Mouse (Mus musculus) embryonic facial prominence, embryonic 14.5 days (tissue): ENCODE results near the gene Esrra. TPM values are rescaled to one million over a fixed set of nuclear protein-coding genes. Genes with fewer than 3 reads are reported as not detected.

Experiments
- ATAC-seq: fragments of 200-750 bp; cut with Nextera tagmentation; 2 replicates; pipeline ENCODE4 v1.8.0; 2017; ENCODE audit warnings: low read depth, moderate number of reproducible peaks, moderate TSS enrichment
- DNase-seq: peaks from one replicate; pipeline ENCODE4 v3.0.0-alpha.2; 2015; ENCODE audit warnings: low spot score
- H3K27ac ChIP-seq: fragments of 300-500 bp; sonication (generic); replicated peaks from 2 replicates; pipeline ENCODE4 v1.5.1; 2014; ENCODE audit warnings: low read depth, mild to moderate bottlenecking, low read length, moderate library complexity
- H3K27me3 ChIP-seq: fragments of 300-500 bp; sonication (generic); replicated peaks from 2 replicates; pipeline ENCODE4 v1.6.1; 2014; ENCODE audit warnings: low read length; ENCODE audit not compliant: control insufficient read depth, insufficient read depth
- H3K36me3 ChIP-seq: fragments of 300-500 bp; sonication (generic); 2 replicates; pipeline ENCODE4 v1.6.1; 2014; ENCODE audit warnings: low read length, mixed read lengths; ENCODE audit not compliant: control insufficient read depth, insufficient read depth
- H3K4me1 ChIP-seq: fragments of 300-500 bp; sonication (generic); 2 replicates; pipeline ENCODE4 v1.6.1; 2014; ENCODE audit warnings: antibody characterized with exemption, low read length; ENCODE audit not compliant: control insufficient read depth, insufficient read depth
- H3K4me2 ChIP-seq: fragments of 300-500 bp; sonication (generic); 2 replicates; pipeline ENCODE4 v1.6.1; 2014; ENCODE audit warnings: low read depth, mild to moderate bottlenecking, low read length, moderate library complexity, mixed read lengths
- H3K4me3 ChIP-seq: fragments of 300-500 bp; sonication (generic); 2 replicates; pipeline ENCODE4 v1.5.1; 2014; ENCODE audit warnings: low read depth, mild to moderate bottlenecking, low read length
- H3K9ac ChIP-seq: fragments of 300-500 bp; sonication (generic); 2 replicates; pipeline ENCODE4 v1.6.1; 2014; ENCODE audit warnings: low read depth, mild to moderate bottlenecking, low read length, moderate library complexity, mixed read lengths
- H3K9me3 ChIP-seq: fragments of 300-500 bp; sonication (generic); 2 replicates; pipeline ENCODE4 v1.6.1; 2016; ENCODE audit warnings: low read length; ENCODE audit not compliant: control insufficient read depth
- WGBS: fragments of 180-500 bp; shearing (Covaris S2); extraction: QIAGEN DNeasy Blood & Tissue Kit; methylation state at CpG from one replicate; pipeline ENCODE4 v1.1.7; 2014; 5-methylcytosine and 5-hydroxymethylcytosine counted together
- polyA plus RNA-seq: library from polyadenylated mRNA; unstranded; fragments of >200 nt; fragmentation: Nextera tagmentation; extraction: Ambion mirVana; gene quantifications from 2 replicates; pipeline ENCODE4 v1.2.1, GENCODE M21; 2014

The Esrra gene
- polyA plus RNA-seq, 1 experiment from 2014 or later = 4.8 TPM

- peaks cover 7% of the 10 kb centered on the region for H3K27me3 ChIP-seq
- H3K9ac ChIP-seq = no peak overlapping the region
- H3K4me3 ChIP-seq = no peak overlapping the region
- peaks cover 9% of the 10 kb centered on the region; the same call in 1 of the 2 replicates for H3K36me3 ChIP-seq
- no peak overlapping the region for H3K4me2 ChIP-seq
- H3K9me3 ChIP-seq = no peaks in the 10 kb centered on the region
- DNase-seq (no peak), ATAC-seq (no peak)
- H3K4me1 ChIP-seq = peaks cover 8% of the 10 kb centered on the region
- WGBS = 84% methylated on average over 4 of the region's 4 CpGs
- H3K27ac ChIP-seq = no peak overlapping the region
These were observed 3.3 kb downstream of the Esrra start for GRCm38 (mm10) chr19:6918321-6918720.

GRCm38 (mm10) chr19:6916496-6916895 lies 5.1 kb downstream of the Esrra start:
- ATAC-seq (no peak), DNase-seq (no peak)
- WGBS = 74% methylated on average over 4 of the region's 4 CpGs
- H3K4me2 ChIP-seq = no peak overlapping the region
- H3K27me3 ChIP-seq = no peaks in the 10 kb centered on the region
- no peak overlapping the region for H3K4me3 ChIP-seq
- H3K4me1 ChIP-seq = peaks cover 8% of the 10 kb centered on the region
- no peak overlapping the region for H3K27ac ChIP-seq
- peaks cover 28% of the 10 kb centered on the region for H3K36me3 ChIP-seq
- no peak overlapping the region for H3K9ac ChIP-seq
- H3K9me3 ChIP-seq = no peaks in the 10 kb centered on the region

GRCm38 (mm10) chr19:6915276-6915675 lies 6.3 kb downstream of the Esrra start:
- Histone ChIP-seq H3K27ac (no peak overlapping the region), H3K9me3 (no peaks in the 10 kb centered on the region), H3K27me3 (no peaks in the 10 kb centered on the region), H3K4me1 (peaks cover 2% of the 10 kb centered on the region), H3K9ac (no peak overlapping the region), H3K36me3 (peaks cover 34% of the 10 kb centered on the region), H3K4me3 (no peak overlapping the region), H3K4me2 (no peak overlapping the region)
- no peak for ATAC-seq
- no peak for DNase-seq
- WGBS = 83% methylated on average over 4 of the region's 4 CpGs

GRCm38 (mm10) chr19:6914540-6914939 lies 7.1 kb downstream of the Esrra start:
- Histone ChIP-seq H3K36me3 (peaks cover 34% of the 10 kb centered on the region), H3K9me3 (no peaks in the 10 kb centered on the region), H3K9ac (no peak overlapping the region), H3K4me2 (no peak overlapping the region), H3K27ac (no peak overlapping the region), H3K4me3 (no peak overlapping the region), H3K4me1 (no peaks in the 10 kb centered on the region), H3K27me3 (no peaks in the 10 kb centered on the region)
- 84% methylated on average over 9 of the region's 9 CpGs for WGBS
- DNase-seq (no peak), ATAC-seq (no peak)

GRCm38 (mm10) chr19:6913991-6914390 lies 7.6 kb downstream of the Esrra start:
- Histone ChIP-seq H3K4me1 (no peaks in the 10 kb centered on the region), H3K9me3 (no peaks in the 10 kb centered on the region), H3K4me2 (no peak overlapping the region), H3K27ac (no peak overlapping the region), H3K27me3 (no peaks in the 10 kb centered on the region), H3K9ac (no peak overlapping the region), H3K36me3 (peaks cover 34% of the 10 kb centered on the region), H3K4me3 (no peak overlapping the region)
- 85% methylated on average over 10 of the region's 11 CpGs for WGBS
- DNase-seq = no peak
- ATAC-seq = no peak

GRCm38 (mm10) chr19:6913036-6913435 lies 8.6 kb downstream of the Esrra start:
- DNase-seq (no peak), ATAC-seq (no peak)
- H3K36me3 ChIP-seq = peaks cover 34% of the 10 kb centered on the region
- no peak overlapping the region for H3K27ac ChIP-seq
- WGBS = 86% methylated on average over 6 of the region's 6 CpGs
- H3K4me1 ChIP-seq = peaks cover 6% of the 10 kb centered on the region; the same call in 1 of the 2 replicates
- no peak overlapping the region for H3K4me3 ChIP-seq
- no peaks in the 10 kb centered on the region for H3K9me3 ChIP-seq
- no peaks in the 10 kb centered on the region for H3K27me3 ChIP-seq
- H3K4me2 ChIP-seq = no peak overlapping the region
- H3K9ac ChIP-seq = no peak overlapping the region

- 93% methylated on average over 15 of the region's 15 CpGs for WGBS
- H3K4me2 ChIP-seq = no peak overlapping the region
- peaks cover 36% of the 10 kb centered on the region for H3K36me3 ChIP-seq
- H3K27ac ChIP-seq = no peak overlapping the region
- H3K4me1 ChIP-seq = peaks cover 12% of the 10 kb centered on the region; the same call in 1 of the 2 replicates
- DNase-seq (no peak), ATAC-seq (no peak)
- H3K4me3 ChIP-seq = no peak overlapping the region
- no peaks in the 10 kb centered on the region for H3K9me3 ChIP-seq
- no peak overlapping the region for H3K9ac ChIP-seq
- H3K27me3 ChIP-seq = no peaks in the 10 kb centered on the region
These were observed 9.2 kb downstream of the Esrra start for GRCm38 (mm10) chr19:6912205-6912970.

- ATAC-seq (no peak), DNase-seq (no peak)
- H3K27me3 ChIP-seq = no peaks in the 10 kb centered on the region
- H3K4me3 ChIP-seq = peak overlapping the region; percentile 58
- 75% methylated on average over 17 of the region's 19 CpGs for WGBS
- H3K9ac ChIP-seq = peak overlapping the region; percentile 31; the same call in 1 of the 2 replicates
- no peaks in the 10 kb centered on the region for H3K9me3 ChIP-seq
- peaks cover 46% of the 10 kb centered on the region for H3K36me3 ChIP-seq
- peaks cover 14% of the 10 kb centered on the region; the same call in 1 of the 2 replicates for H3K4me1 ChIP-seq
- H3K27ac ChIP-seq = no peak overlapping the region
- peak overlapping the region; percentile 78 for H3K4me2 ChIP-seq
These were observed 10.2 kb downstream of the Esrra start for GRCm38 (mm10) chr19:6911101-6912074.
